ENCODE assay signal across 24 mouse cellular contexts in the genomic region with DNA sequence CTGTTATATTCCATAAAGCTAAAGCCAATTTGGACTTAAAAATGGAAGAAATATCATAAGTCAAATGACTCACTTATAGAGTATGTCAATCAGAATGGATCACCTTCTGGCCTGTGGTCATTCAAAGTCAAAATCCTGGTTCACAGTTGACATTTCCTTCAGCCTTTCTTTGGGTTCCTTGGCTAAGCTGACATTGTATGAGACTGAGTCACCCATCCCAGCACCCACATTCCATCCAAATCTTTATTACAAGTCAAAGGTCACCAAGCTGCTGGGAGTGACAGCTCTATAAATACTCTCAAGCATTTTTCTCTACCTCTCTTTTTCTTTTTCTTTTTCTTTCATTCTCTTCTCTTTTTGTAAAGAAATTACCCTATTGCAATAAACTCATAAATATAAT.
A peak's percentile ranks its signal among the peaks of the same experiment; 100 is the strongest.
DNase-seq lines count a peak whose midpoint lies in the region; ATAC-seq lines count a peak whose summit lies in the region.
"Had no signal": no experiment of that assay in that cellular context is flagged by ENCODE, and none has a peak within 500 bp of the region (broad histone marks: within the 10 kb centered on the region; RNA-seq: fewer than 3 reads in every experiment).

No protein-coding gene starts in this region.

- peak; percentile 59 for DNase-seq in 3134 (ENCODE audit: extremely low read depth, insufficient read length, low spot score)
- DNase-seq in 3T3-L1 (ENCODE audit: low read depth, low spot score), result peak; percentile 73
- peak; percentile 15 for DNase-seq in fibroblast of lung, adult 2 months (ENCODE audit: low read depth)
- peak; percentile 18 for DNase-seq in large intestine, adult 2 months (ENCODE audit: low read depth, low spot score)
- DNase-seq in urinary bladder, adult 2 months (ENCODE audit: low spot score), result no peak
- DNase-seq: adrenal gland, adult 8-10 months; adrenal gland, postnatal 14 days; adrenal gland, postnatal 36 days; cerebellum, adult 11 months; cerebellum, adult 18-20 months; cerebellum, adult 8-10 months; cerebellum, adult 9-11 months; cerebellum, postnatal 14 days; cerebellum, postnatal 36 days; embryo, embryonic 11 days; forebrain, postnatal 0 days had no signal

- ATAC-seq in cerebellum, adult (ENCODE audit: insufficient number of reproducible peaks, low FRiP score, low TSS enrichment), result no peak
- no peak for ATAC-seq in forebrain, embryonic 15.5 days (replicated peaks)
- ATAC-seq: activated CD4-positive, CD25-positive, alpha-beta regulatory T cell, adult 4 months; forebrain, embryonic 14.5 days; forebrain, postnatal 0 days; Patski had no signal

- H3K36me3 ChIP-seq in forebrain, embryonic 15.5 days, result no peaks in the 10 kb centered on the region
- H3K36me3 ChIP-seq: embryonic facial prominence, embryonic 13.5 days; embryonic facial prominence, embryonic 15.5 days had no signal

- no peaks in the 10 kb centered on the region for H3K4me1 ChIP-seq in forebrain, embryonic 15.5 days
- H3K4me1 ChIP-seq: embryonic facial prominence, embryonic 13.5 days; embryonic facial prominence, embryonic 15.5 days had no signal

- H3K27me3 ChIP-seq in forebrain, embryonic 15.5 days, result no peaks in the 10 kb centered on the region
- H3K27me3 ChIP-seq: embryonic facial prominence, embryonic 13.5 days; embryonic facial prominence, embryonic 15.5 days; Patski had no signal

- H3K9me3 ChIP-seq in forebrain, embryonic 15.5 days, result no peaks in the 10 kb centered on the region
- H3K9me3 ChIP-seq: embryonic facial prominence, embryonic 13.5 days; embryonic facial prominence, embryonic 15.5 days had no signal

- no peak overlapping the region for H3K27ac ChIP-seq in forebrain, embryonic 15.5 days (replicated peaks)
- H3K27ac ChIP-seq: embryonic facial prominence, embryonic 13.5 days; embryonic facial prominence, embryonic 15.5 days had no signal

- H3K9ac ChIP-seq in forebrain, embryonic 15.5 days (replicated peaks), result no peak overlapping the region
- H3K9ac ChIP-seq: embryonic facial prominence, embryonic 13.5 days; embryonic facial prominence, embryonic 15.5 days; forebrain, postnatal 0 days had no signal

- no peak overlapping the region for H3K4me3 ChIP-seq in forebrain, embryonic 15.5 days
- H3K4me3 ChIP-seq: embryonic facial prominence, embryonic 13.5 days; embryonic facial prominence, embryonic 15.5 days; erythroblast, embryonic 14.5 days had no signal

- no peak overlapping the region for H3K4me2 ChIP-seq in forebrain, embryonic 15.5 days (replicated peaks)
- H3K4me2 ChIP-seq: embryonic facial prominence, embryonic 13.5 days; embryonic facial prominence, embryonic 15.5 days had no signal
